Mouse (Mus musculus) C2C12 (cell line): ENCODE measurements around the gene Cebpb. TPM values are rescaled to one million over a fixed set of nuclear protein-coding genes. Genes with fewer than 3 reads are reported as not detected.

Experiments used
- H3K27me3 ChIP-seq: one replicate; pipeline ENCODE4 v1.6.1; 2011; ENCODE audit not compliant: control insufficient read depth, insufficient read depth, insufficient read length
- H3K36me3 ChIP-seq: one replicate; pipeline ENCODE4 v1.6.1; 2011; ENCODE audit not compliant: control insufficient read depth, insufficient read depth
- H3K4me3 ChIP-seq: one replicate; pipeline ENCODE4 v1.5.1; 2011; ENCODE audit warnings: mild to moderate bottlenecking, control low read depth; ENCODE audit not compliant: poor library complexity, insufficient read depth, severe bottlenecking
- H3K79me2 ChIP-seq: one replicate; pipeline ENCODE4 v1.6.1; 2011; ENCODE audit not compliant: control insufficient read depth, insufficient read depth
- H3K79me3 ChIP-seq: one replicate; pipeline ENCODE4 v1.6.1; 2011; ENCODE audit warnings: low read depth, control low read depth
- H3ac ChIP-seq: one replicate; pipeline ENCODE3; 2011; ENCODE audit warnings: low read depth; ENCODE audit not compliant: control insufficient read depth, insufficient read length
- CEBPB ChIP-seq: IDR thresholded peaks from one replicate; pipeline ENCODE4 v1.6.1; 2011; ENCODE audit warnings: low read depth, mild to moderate bottlenecking, control low read depth, moderate library complexity
- CTCF ChIP-seq: IDR thresholded peaks from one replicate; pipeline ENCODE4 v1.5.1; 2011; ENCODE audit not compliant: control insufficient read depth, insufficient read depth, insufficient read length
- FOSL1 ChIP-seq: IDR thresholded peaks from one replicate; pipeline ENCODE4 v1.8.0; 2011; ENCODE audit warnings: mild to moderate bottlenecking, low read length; ENCODE audit not compliant: poor library complexity, insufficient read depth, severe bottlenecking
- MAX ChIP-seq: IDR thresholded peaks from one replicate; pipeline ENCODE4 v1.6.1; 2011; ENCODE audit warnings: mild to moderate bottlenecking, control low read depth
- MYOD1 ChIP-seq: IDR thresholded peaks from one replicate; pipeline ENCODE4 v1.6.1; 2011; ENCODE audit warnings: low read depth; ENCODE audit not compliant: control insufficient read depth, insufficient read length
- MYOG ChIP-seq: IDR thresholded peaks from one replicate; pipeline ENCODE4 v1.6.1; 2011; ENCODE audit not compliant: control insufficient read depth, insufficient read length; ENCODE audit errors: extremely low read depth
- USF1 ChIP-seq: IDR thresholded peaks from one replicate; pipeline ENCODE4 v1.6.1; 2011; ENCODE audit warnings: low read depth, mild to moderate bottlenecking, control low read depth, moderate library complexity
- polyA plus RNA-seq: library from polyadenylated mRNA; unstranded; fragments of >200 nt; fragmentation: generic; extraction: Trizol; gene quantifications from one replicate; pipeline ENCODE4 v1.2.1, GENCODE M21; 2012; ENCODE audit warnings: missing spikeins

The Cebpb gene
- polyA plus RNA-seq, 1 experiment: 23.8 TPM

GRCm38 (mm10) chr2:167646411-167646810 is 42.3 kb upstream of the Cebpb start:
- no peak for TF ChIP-seq CTCF
- TF ChIP-seq FOSL1: no peak
- no peak for TF ChIP-seq CEBPB
- TF ChIP-seq MYOG: no peak
- TF ChIP-seq USF1: no peak
- no peak for TF ChIP-seq MYOD1
- no peak for TF ChIP-seq MAX
- Histone ChIP-seq H3K27me3 (no peaks in the 10 kb centered on the region), H3ac (no peak overlapping the region), H3K79me3 (no peaks in the 10 kb centered on the region), H3K79me2 (peaks cover 19% of the 10 kb centered on the region), H3K4me3 (no peak overlapping the region), H3K36me3 (peaks cover 37% of the 10 kb centered on the region)

- Histone ChIP-seq H3K27me3 (no peaks in the 10 kb centered on the region), H3ac (no peak overlapping the region), H3K4me3 (no peak overlapping the region), H3K79me3 (peaks cover 3% of the 10 kb centered on the region), H3K36me3 (peaks cover 41% of the 10 kb centered on the region), H3K79me2 (peaks cover 24% of the 10 kb centered on the region)
- TF ChIP-seq CTCF (no peak), USF1 (peak; percentile 33), CEBPB (peak; percentile 49), MAX (peak; percentile 87), MYOD1 (peak; percentile 35), FOSL1 (peak; percentile 60)
Measured at GRCm38 (mm10) chr2:167649290-167650032, 39.3 kb upstream of the Cebpb start.

DNA sequence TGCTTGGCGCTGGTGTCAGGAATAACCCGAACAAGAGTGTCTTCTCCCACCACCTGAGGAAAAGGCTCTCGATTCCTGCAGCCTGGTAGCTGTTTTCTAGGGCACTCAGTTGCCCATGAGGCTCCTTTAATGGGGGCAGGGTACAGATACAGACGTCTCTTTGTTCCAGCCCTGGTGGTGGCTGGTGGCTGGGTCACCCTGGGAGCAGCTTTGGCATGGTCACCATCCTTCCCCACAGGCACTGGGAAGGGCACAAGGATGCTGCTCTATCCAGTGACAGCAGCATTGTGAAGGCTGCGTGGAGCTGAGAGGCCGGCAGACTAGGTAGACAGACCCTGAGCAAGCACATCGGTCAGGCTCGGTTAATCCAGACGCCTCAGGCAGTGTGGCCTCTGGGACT is 37.1 kb upstream of the Cebpb start:
- Histone ChIP-seq H3K27me3 (no peaks in the 10 kb centered on the region), H3K4me3 (no peak overlapping the region), H3K79me3 (peaks cover 5% of the 10 kb centered on the region), H3K36me3 (peaks cover 35% of the 10 kb centered on the region), H3ac (no peak overlapping the region), H3K79me2 (peaks cover 44% of the 10 kb centered on the region)
- TF ChIP-seq CEBPB (no peak), MAX (no peak), MYOD1 (no peak), MYOG (no peak), FOSL1 (no peak), USF1 (no peak), CTCF (no peak)

- no peak overlapping the region for H3K4me3 ChIP-seq
- no peak overlapping the region for H3ac ChIP-seq
- no peak for TF ChIP-seq USF1
- TF ChIP-seq CEBPB: no peak
- no peak for TF ChIP-seq MYOG
- no peak for TF ChIP-seq CTCF
- H3K79me2 ChIP-seq: peaks cover 52% of the 10 kb centered on the region
- H3K79me3 ChIP-seq: peaks cover 8% of the 10 kb centered on the region
- H3K27me3 ChIP-seq: no peaks in the 10 kb centered on the region
- peaks cover 38% of the 10 kb centered on the region for H3K36me3 ChIP-seq
Measured at GRCm38 (mm10) chr2:167652694-167653093, 36.0 kb upstream of the Cebpb start.

- Histone ChIP-seq H3K4me3 (no peak overlapping the region), H3K79me3 (peaks cover 24% of the 10 kb centered on the region), H3K27me3 (no peaks in the 10 kb centered on the region), H3K79me2 (peaks cover 63% of the 10 kb centered on the region), H3ac (no peak overlapping the region), H3K36me3 (peaks cover 31% of the 10 kb centered on the region)
- TF ChIP-seq MYOG: no peak
- TF ChIP-seq MYOD1: no peak
Measured at GRCm38 (mm10) chr2:167654911-167655600, 33.7 kb upstream of the Cebpb start.
